Mouse (Mus musculus): Measurements from ENCODE around the gene Opn4. TPM values are rescaled to one million over a fixed set of nuclear protein-coding genes. Genes with fewer than 3 reads are reported as not detected.

Opn4 gene
- polyA plus RNA-seq, 1 experiment from 2014 or later, result not detected

DNA sequence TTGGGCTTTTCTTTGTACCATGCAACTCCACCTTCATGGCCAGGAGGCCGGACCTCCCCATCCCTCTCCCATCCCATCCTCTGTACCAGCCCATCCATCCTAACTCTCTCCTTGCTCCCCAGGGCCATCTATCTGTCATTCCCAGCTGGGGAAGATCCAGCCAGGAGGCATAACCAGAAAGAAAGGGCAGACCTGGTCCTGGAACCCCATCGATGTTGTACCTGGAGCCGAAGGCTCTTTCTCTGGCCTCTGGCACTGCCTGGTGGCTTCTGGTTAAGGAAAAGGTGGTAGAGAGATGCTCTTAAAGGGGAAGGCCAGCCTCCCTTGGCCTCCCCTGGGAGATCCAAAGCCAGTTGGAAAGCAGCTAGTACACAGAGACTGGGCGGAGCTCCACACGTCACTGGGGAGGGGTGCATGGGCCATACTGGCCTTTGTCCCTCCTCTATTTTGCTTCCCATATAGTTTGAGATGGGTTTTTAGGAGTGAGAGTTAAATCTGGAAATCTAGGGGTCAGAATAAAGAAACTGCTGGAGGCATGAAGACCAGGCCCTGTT is 9.8 kb downstream of the Opn4 start:
- H3K27ac ChIP-seq, result no peak overlapping the region
- no peak overlapping the region for H3K4me2 ChIP-seq
- ATAC-seq (ENCODE audit: insufficient read depth, low FRiP score, low read depth), result no peak
- peaks cover 5% of the 10 kb centered on the region; the same call in 1 of the 2 replicates for H3K4me1 ChIP-seq
- 76% methylated on average over 5 of the region's 5 CpGs for WGBS
- no peaks in the 10 kb centered on the region for H3K36me3 ChIP-seq
- H3K4me3 ChIP-seq (replicated peaks), result no peak overlapping the region
- no peak overlapping the region for H3K9ac ChIP-seq
- H3K9me3 ChIP-seq, result no peaks in the 10 kb centered on the region
- H3K27me3 ChIP-seq (replicated peaks), result no peaks in the 10 kb centered on the region

DNA sequence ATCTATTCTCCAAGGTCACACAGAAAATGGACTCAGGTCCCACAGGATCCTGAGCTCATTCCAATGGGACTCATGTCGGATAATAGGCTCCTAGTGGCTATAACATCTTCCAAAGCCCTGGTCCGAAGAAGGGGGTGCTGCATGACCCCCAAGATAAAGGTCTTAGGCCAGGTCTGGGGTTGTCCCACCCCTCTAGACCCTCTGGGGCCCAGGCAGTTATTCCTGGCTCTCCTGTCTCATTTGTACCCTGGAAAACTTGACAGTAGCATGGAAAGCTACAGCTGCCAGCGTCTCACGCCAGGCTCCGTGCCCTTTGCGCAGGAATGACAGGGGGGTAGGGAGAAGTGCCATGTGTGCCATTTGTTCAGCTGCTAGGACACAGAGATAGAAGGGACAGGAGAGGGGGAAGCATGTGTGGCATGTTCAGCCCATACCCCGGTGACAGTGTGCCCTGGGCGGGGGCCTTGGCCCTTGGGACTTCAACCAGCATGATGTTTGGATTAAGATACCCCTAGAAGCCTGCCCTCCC is 10.7 kb downstream of the Opn4 start:
- Histone ChIP-seq H3K9me3 (no peaks in the 10 kb centered on the region), H3K36me3 (no peaks in the 10 kb centered on the region), H3K4me1 (peaks cover 5% of the 10 kb centered on the region; the same call in 1 of the 2 replicates), H3K27me3 (replicated peaks) (no peaks in the 10 kb centered on the region), H3K4me3 (replicated peaks) (no peak overlapping the region), H3K4me2 (no peak overlapping the region), H3K27ac (no peak overlapping the region), H3K9ac (no peak overlapping the region)
- ATAC-seq (ENCODE audit: insufficient read depth, low FRiP score, low read depth), result no peak
- WGBS, result 86% methylated on average over 8 of the region's 8 CpGs

DNA sequence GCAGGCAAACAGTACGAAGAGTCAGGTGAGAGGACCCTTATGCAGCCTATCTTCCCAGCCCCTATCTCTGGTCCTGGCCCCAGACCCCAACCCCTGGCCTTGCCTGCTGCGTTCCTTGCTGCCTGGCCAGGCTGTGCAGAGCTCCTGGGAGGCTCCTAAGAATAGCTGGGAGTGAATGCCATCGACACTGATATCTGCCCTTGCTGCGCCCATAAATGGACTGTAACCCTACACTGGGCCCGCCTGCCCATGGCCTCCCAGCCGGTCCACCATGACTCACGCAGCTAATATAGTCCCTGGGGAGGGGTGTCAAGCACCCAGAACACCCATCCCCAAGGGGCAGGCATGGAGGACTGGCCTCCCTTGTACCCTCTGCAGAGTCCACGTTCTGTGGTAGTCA is 11.4 kb downstream of the Opn4 start, which contains the start of gene Ldb3:
Gene Ldb3, minus strand, starts transcription at position 185 of the 400 bp plus-strand sequence.
- Histone ChIP-seq H3K36me3 (no peaks in the 10 kb centered on the region), H3K9ac (no peak within 1 kb of the TSS), H3K27ac (no peak within 1 kb of the TSS), H3K27me3 (replicated peaks) (no peaks in the 10 kb centered on the region), H3K4me3 (replicated peaks) (no peak within 1 kb of the TSS), H3K9me3 (no peaks in the 10 kb centered on the region), H3K4me2 (no peak within 1 kb of the TSS), H3K4me1 (peaks cover 5% of the 10 kb centered on the region; the same call in 1 of the 2 replicates)
- 58% methylated on average over 8 of the region's 8 CpGs for WGBS
- ATAC-seq (ENCODE audit: insufficient read depth, low FRiP score, low read depth), result peak; percentile 50; the same call in 1 of the 2 replicates

DNA sequence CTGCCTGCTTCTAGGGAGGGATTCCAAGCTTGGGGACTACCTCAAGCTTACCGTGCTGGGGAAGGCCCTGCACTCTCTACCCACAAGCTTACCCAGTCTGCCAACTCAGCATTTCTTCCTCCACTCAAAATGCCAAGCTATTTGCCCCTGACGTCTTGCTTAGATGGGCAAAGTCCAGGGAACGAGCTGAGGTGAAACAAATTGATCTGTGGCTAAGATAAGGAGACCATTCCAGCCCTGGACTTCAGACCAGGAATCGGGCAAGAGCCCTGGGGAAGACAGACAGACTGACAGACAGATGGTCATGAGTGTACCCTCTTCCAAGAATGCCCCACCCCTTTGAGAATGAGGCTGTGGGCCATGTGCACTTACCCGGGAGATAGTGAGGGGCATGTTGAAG is 11.9 kb downstream of the Opn4 start:
- peaks cover 5% of the 10 kb centered on the region; the same call in 1 of the 2 replicates for H3K4me1 ChIP-seq
- no peak overlapping the region for H3K9ac ChIP-seq
- no peaks in the 10 kb centered on the region for H3K36me3 ChIP-seq
- no peak overlapping the region for H3K4me3 ChIP-seq (replicated peaks)
- no peaks in the 10 kb centered on the region for H3K27me3 ChIP-seq (replicated peaks)
- H3K4me2 ChIP-seq, result no peak overlapping the region
- WGBS, result 60% methylated on average over 5 of the region's 5 CpGs
- no peak overlapping the region for H3K27ac ChIP-seq
- no peaks in the 10 kb centered on the region for H3K9me3 ChIP-seq
- ATAC-seq (ENCODE audit: insufficient read depth, low FRiP score, low read depth), result no peak

DNA sequence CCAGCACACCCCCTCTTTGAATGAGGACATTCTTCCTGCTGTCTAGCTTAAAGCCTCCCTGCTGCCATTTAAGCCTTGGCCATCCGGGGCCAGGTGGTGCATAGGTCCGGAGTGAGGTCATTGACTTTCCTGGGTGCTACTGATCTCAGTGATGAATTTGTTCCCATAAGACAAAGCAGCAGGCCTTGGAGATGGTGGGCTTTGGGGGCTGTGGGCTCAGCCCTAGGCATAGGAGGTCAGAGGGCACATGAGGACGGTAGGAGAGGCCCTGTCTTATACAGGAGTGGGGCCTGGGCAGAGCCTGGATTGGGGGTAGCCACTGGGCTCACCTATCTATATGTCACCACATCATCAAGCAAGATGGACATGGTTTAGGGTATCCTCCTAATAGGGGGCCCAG is 13.1 kb downstream of the Opn4 start:
- no peaks in the 10 kb centered on the region for H3K9me3 ChIP-seq
- H3K36me3 ChIP-seq, result no peaks in the 10 kb centered on the region
- no peaks in the 10 kb centered on the region for H3K27me3 ChIP-seq (replicated peaks)
- WGBS, result 82% methylated on average over 3 of the region's 3 CpGs
- no peak overlapping the region for H3K4me2 ChIP-seq
- no peak overlapping the region for H3K4me3 ChIP-seq (replicated peaks)
- H3K9ac ChIP-seq, result no peak overlapping the region
- peaks cover 5% of the 10 kb centered on the region; the same call in 1 of the 2 replicates for H3K4me1 ChIP-seq
- H3K27ac ChIP-seq, result no peak overlapping the region
- no peak for ATAC-seq (ENCODE audit: insufficient read depth, low FRiP score, low read depth)

DNA sequence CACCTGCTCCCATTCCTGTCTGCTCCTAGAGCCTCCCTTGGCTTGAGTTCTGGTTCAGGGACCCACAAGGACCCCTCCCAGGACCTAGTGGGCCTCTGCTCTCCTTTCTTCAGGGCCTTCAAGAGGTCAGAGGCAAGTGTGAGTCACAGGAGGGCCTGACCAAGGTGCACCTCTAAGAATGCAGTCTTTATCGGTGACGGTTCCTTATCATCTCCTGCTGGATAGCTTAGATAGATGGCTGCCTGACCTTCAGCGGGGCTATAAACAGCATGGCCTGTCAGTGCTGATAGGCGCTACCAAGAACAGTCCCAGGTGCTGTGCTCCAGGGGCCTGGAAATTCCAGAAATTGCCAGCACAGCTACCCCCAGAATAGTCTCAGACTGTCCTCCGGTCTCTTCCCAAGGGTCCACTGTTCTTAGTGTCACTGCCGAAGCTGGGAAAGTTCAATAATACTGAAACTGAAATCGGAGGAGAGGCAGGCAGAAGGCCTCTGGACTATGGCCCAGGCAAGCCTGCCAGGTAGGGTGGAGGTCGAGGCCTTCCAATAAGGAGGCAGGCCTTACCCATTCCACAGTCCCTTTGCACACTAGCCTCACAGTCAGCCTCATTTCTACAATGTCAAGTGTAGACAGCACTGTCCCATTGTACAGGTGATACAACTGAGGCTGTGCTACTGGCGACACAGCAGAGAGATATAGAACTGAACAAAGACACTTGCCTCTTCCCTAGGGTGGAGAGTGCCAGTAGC is 14.4 kb downstream of the Opn4 start:
- 58% methylated on average over 9 of the region's 9 CpGs for WGBS
- Histone ChIP-seq H3K36me3 (no peaks in the 10 kb centered on the region), H3K4me3 (replicated peaks) (no peak overlapping the region), H3K4me2 (no peak overlapping the region), H3K4me1 (peaks cover 5% of the 10 kb centered on the region; the same call in 1 of the 2 replicates), H3K27me3 (replicated peaks) (no peaks in the 10 kb centered on the region), H3K9ac (no peak overlapping the region), H3K9me3 (no peaks in the 10 kb centered on the region), H3K27ac (no peak overlapping the region)
- ATAC-seq (ENCODE audit: insufficient read depth, low FRiP score, low read depth), result 0 out of 2 replicates have a peak, but pooled peaks have one; percentile 8

DNA sequence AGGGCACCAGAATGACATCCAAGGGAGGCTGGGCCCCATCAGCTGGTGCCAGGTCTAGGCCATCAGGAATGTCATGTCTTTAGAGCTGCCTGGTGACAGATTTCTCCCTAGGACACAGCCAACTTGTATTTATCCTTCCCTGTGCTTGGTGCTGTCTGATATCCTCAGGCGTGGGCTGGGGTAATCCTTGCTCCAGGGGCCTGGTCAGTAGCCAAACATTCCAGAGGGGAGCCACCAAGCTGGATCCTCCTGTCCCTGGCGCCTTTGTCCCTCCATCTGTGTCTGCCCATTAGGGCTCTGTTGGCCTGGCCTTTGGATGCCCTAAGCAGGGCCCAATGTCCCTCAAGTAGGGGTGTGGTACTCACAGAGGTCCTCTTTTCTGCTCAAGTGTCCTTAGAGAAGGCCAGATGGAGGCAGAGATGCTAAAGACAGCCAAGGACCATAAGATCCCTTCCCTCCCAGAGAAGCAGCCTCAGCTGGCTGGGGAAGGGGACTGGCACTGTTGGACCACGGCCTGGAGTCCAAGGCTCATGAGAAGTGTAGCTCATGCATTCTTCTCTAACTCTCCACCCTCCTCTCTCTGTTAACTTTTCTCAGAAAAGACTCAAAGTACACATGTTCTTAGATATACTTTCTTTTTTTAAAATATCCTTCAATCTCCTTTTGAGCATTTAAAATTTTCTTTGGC is 17.1 kb downstream of the Opn4 start:
- no peak for ATAC-seq (ENCODE audit: insufficient read depth, low FRiP score, low read depth)
- no peaks in the 10 kb centered on the region for H3K27me3 ChIP-seq (replicated peaks)
- no peak overlapping the region for H3K9ac ChIP-seq
- no peak overlapping the region for H3K4me3 ChIP-seq (replicated peaks)
- no peaks in the 10 kb centered on the region for H3K36me3 ChIP-seq
- H3K27ac ChIP-seq, result no peak overlapping the region
- no peak overlapping the region for H3K4me2 ChIP-seq
- WGBS, result 77% methylated on average over 3 of the region's 3 CpGs
- peaks cover 5% of the 10 kb centered on the region; the same call in 1 of the 2 replicates for H3K4me1 ChIP-seq
- H3K9me3 ChIP-seq, result no peaks in the 10 kb centered on the region

DNA sequence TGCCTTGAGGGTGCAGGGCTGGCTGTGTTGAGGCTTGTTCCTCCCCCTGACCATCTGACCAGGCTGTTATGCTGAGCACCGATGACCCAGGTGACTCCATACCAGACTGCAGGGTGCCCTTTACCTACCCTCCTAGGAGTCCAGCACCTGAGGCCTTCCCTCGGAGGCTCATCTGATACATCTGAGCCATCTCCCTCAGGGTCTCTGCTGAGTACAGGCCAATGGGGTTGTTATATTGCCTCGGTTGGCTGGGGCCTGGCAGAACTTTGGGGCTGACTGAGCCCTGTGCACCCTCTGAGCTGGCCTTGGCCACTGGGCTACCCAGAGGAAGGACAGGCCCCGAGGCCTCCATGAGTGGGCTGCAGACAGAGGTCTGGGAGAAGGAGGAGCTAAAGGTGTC is 23.1 kb downstream of the Opn4 start:
- Histone ChIP-seq H3K27ac (no peak overlapping the region), H3K27me3 (replicated peaks) (no peaks in the 10 kb centered on the region), H3K4me1 (no peaks in the 10 kb centered on the region), H3K4me3 (replicated peaks) (no peak overlapping the region), H3K9ac (no peak overlapping the region), H3K36me3 (no peaks in the 10 kb centered on the region), H3K9me3 (no peaks in the 10 kb centered on the region), H3K4me2 (no peak overlapping the region)
- ATAC-seq (ENCODE audit: insufficient read depth, low FRiP score, low read depth), result 0 out of 2 replicates have a peak, but pooled peaks have one; percentile 12
- 78% methylated on average over 4 of the region's 4 CpGs for WGBS

DNA sequence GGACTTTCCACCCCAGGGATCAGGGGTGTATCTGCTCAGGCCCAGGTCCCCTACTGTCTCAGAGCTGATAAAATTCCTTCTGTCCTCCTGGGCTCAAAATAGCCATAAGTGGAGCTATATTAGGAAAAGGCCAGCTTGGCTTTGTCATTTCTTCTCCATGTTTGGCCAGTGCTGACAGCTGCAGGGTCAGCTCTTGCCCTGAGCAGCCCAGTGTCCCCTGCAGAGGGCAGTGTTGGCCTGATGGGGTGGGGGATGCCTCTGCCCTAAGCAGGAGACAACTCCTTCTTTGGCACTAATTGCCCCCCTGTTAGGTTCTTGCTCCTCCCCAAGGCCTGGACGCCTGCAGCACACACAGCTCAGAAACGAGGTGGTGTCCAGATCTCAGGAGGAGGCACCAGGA is 25.9 kb downstream of the Opn4 start:
- Histone ChIP-seq H3K9me3 (no peaks in the 10 kb centered on the region), H3K4me1 (no peaks in the 10 kb centered on the region), H3K27ac (no peak overlapping the region), H3K4me3 (replicated peaks) (no peak overlapping the region), H3K4me2 (no peak overlapping the region), H3K9ac (no peak overlapping the region), H3K36me3 (no peaks in the 10 kb centered on the region), H3K27me3 (replicated peaks) (no peaks in the 10 kb centered on the region)
- WGBS, result 63% methylated on average over 2 of the region's 2 CpGs
- ATAC-seq (ENCODE audit: insufficient read depth, low FRiP score, low read depth), result no peak

DNA sequence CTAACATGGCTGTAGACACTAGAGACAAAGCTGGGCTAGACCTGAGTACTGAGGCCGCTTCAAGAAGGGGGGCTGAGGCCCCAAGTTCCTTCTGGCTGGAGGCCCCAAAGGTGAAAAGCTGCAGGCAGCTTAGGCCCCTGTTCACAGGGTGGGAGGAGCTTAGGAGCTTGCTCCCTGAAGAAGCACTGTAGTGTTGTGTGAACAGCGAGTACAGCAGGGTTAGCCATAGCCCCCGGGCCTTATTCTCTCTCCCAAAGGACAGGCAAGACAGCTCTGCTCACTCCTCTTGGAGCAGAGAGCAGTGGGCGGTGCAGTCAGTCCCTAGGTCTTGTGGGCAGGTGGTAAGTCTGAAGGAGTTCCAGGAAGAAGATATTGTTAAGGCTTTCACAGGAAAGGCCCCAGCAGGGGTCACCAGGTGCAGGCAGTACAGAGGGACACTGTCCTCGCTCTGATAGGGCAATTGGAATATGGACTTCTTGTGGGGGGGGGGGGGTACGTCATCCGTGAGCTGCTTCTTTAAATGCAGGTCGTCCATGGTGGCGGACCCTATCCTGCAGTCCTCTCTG is 26.5 kb downstream of the Opn4 start:
- no peaks in the 10 kb centered on the region for H3K9me3 ChIP-seq
- no peak overlapping the region for H3K4me3 ChIP-seq (replicated peaks)
- H3K27ac ChIP-seq, result no peak overlapping the region
- 69% methylated on average over 9 of the region's 9 CpGs for WGBS
- H3K4me2 ChIP-seq, result no peak overlapping the region
- no peak overlapping the region for H3K9ac ChIP-seq
- no peaks in the 10 kb centered on the region for H3K36me3 ChIP-seq
- H3K27me3 ChIP-seq (replicated peaks), result no peaks in the 10 kb centered on the region
- peak; percentile 19; the same call in 1 of the 2 replicates for ATAC-seq (ENCODE audit: insufficient read depth, low FRiP score, low read depth)
- H3K4me1 ChIP-seq, result no peaks in the 10 kb centered on the region

DNA sequence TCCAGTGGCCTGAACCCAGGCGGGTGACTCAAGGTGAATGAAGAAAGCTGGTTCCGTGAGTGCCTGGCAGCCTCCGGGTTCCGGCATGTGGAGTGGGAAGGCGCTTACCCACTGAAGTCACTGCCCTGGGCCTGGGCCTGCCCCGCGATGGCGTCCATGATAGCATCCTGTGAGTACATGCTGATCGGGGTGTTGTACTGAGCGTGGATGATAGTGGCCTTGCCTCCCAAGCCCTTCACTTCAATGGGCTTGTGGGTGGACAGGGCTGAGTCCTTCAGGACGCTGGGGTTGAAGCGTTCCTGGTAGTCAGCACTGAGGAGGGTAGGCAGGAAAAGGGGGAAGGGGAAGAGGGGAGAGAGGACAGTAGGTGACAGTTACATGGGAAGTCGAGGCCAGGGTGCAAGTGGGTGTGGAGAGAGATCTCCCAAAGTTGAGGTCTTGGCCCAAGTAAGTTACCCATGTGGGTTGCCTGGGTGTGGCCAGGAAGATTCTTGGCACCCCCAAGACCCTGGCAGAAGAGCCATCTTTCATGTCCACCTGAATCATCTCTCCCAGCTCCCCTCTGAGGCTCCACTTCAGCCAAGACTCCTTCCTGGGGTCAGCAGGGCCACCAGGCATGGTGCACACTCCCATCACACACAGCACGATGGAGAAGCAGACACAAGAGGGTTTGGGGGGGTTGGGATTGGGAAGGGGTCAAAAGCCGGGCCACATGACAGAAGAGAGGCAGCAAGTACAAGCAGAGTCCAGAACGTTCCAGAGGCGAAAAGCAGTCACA is 28.1 kb downstream of the Opn4 start:
- no peak for ATAC-seq (ENCODE audit: insufficient read depth, low FRiP score, low read depth)
- H3K4me1 ChIP-seq, result no peaks in the 10 kb centered on the region
- no peak overlapping the region for H3K4me2 ChIP-seq
- H3K9me3 ChIP-seq, result no peaks in the 10 kb centered on the region
- WGBS, result 84% methylated on average over 17 of the region's 17 CpGs
- H3K27me3 ChIP-seq (replicated peaks), result no peaks in the 10 kb centered on the region
- H3K9ac ChIP-seq, result no peak overlapping the region
- H3K36me3 ChIP-seq, result no peaks in the 10 kb centered on the region
- no peak overlapping the region for H3K4me3 ChIP-seq (replicated peaks)
- H3K27ac ChIP-seq, result no peak overlapping the region

All from stomach, embryonic 15.5 days (tissue).